Mouse (Mus musculus): ENCODE results near the gene Atxn1.

DNA sequence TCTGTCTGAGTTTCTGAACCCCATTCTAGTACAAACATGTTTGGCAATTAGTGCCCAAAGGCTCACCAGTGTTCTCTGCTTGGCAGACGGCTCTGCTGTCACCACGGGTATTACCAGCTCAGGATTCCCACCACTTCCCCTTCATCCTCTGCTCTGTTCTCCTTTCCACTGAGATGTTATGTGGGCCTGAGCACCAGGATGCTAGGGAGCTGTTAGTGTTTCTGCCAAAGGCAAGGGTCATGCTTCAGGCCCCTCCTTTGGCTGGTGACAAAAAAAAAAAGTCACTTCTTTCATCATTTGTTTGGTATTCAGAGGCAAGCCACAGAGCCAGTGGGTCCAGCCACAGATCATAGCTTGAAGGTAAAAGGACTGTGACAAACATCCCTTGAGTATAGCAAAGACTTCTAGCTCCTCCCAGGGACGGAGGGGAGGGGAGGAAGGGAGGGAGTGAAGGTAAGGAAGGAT, 81.8 kb downstream of the Atxn1 start:
- no peak for TF ChIP-seq CTCF (IDR thresholded peaks at IDR 0.05; ENCODE audit: insufficient read depth, low read depth, low read length)
- TF ChIP-seq POLR2A (IDR thresholded peaks at IDR 0.05; ENCODE audit: insufficient read depth, low read depth, low read length) = no peak

Data from olfactory bulb, adult 2 months (tissue).